ENCODE assay signal across 13 mouse cellular contexts in the genomic region with DNA sequence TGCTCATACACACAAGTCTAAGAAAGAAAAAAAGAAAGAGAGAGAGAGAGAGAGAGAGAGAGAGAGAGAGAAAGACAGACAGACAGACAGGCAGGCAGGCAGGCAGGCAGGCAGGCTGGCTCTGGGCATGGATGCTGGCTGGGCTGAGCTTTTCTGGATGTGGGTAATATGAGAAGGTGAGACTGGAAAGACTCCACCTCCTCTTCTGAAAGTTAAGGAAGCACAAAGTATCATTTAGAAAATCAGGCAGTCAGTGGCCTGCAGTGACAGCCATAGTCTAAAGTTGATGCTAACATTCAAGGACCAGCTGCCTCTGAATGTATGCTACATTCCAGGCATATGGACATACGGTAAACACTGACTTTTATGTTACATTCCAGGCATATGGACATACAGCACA. TPM values are rescaled to one million over a fixed set of nuclear protein-coding genes. Genes with fewer than 3 reads are reported as not detected.
A peak's percentile ranks its signal among the peaks of the same experiment; 100 is the strongest.
DNase-seq lines count a peak whose midpoint lies in the region; ATAC-seq lines count a peak whose summit lies in the region.
"Had no signal": no experiment of that assay in that cellular context is flagged by ENCODE, and none has a peak within 500 bp of the region (broad histone marks: within the 10 kb centered on the region; RNA-seq: fewer than 3 reads in every experiment).

No protein-coding gene starts in this region.

- no peak for ATAC-seq in kidney, embryonic 15.5 days (replicated peaks; ENCODE audit: low FRiP score)
- no peak for ATAC-seq in forebrain, embryonic 15.5 days (replicated peaks)

- H3K4me2 ChIP-seq in kidney, embryonic 15.5 days = no peak overlapping the region
- no peak overlapping the region for H3K4me2 ChIP-seq in forebrain, embryonic 15.5 days (replicated peaks)
- H3K4me2 ChIP-seq: hindbrain, embryonic 14.5 days; stomach, embryonic 15.5 days had no signal

- H3K27ac ChIP-seq in kidney, embryonic 15.5 days = peak overlapping the region; percentile 92
- H3K27ac ChIP-seq in forebrain, embryonic 15.5 days (replicated peaks) = peak overlapping the region; percentile 76
- H3K27ac ChIP-seq: hindbrain, embryonic 14.5 days; stomach, embryonic 15.5 days had no signal

- H3K36me3 ChIP-seq in kidney, embryonic 15.5 days = peaks cover 34% of the 10 kb centered on the region
- H3K36me3 ChIP-seq in forebrain, embryonic 15.5 days = peaks cover 18% of the 10 kb centered on the region

- H3K9me3 ChIP-seq in kidney, embryonic 15.5 days (replicated peaks) = no peaks in the 10 kb centered on the region
- H3K9me3 ChIP-seq in forebrain, embryonic 15.5 days = no peaks in the 10 kb centered on the region
- H3K9me3 ChIP-seq: stomach, embryonic 15.5 days had no signal

- H3K4me3 ChIP-seq in kidney, embryonic 15.5 days (replicated peaks) = no peak overlapping the region
- H3K4me3 ChIP-seq in forebrain, embryonic 15.5 days = no peak overlapping the region
- H3K4me3 ChIP-seq: stomach, embryonic 15.5 days had no signal

- WGBS in kidney, embryonic 15.5 days = 22% methylated on average over 1 of the region's 1 CpGs
- WGBS in forebrain, embryonic 15.5 days = 73% methylated on average over 1 of the region's 1 CpGs

- H3K9ac ChIP-seq in kidney, embryonic 15.5 days = no peak overlapping the region
- no peak overlapping the region for H3K9ac ChIP-seq in forebrain, embryonic 15.5 days (replicated peaks)
- H3K9ac ChIP-seq: hindbrain, embryonic 14.5 days; stomach, embryonic 15.5 days had no signal

- DNase-seq in kidney, postnatal 4 days = no peak
- peak; percentile 52 for DNase-seq in thymus, postnatal 14 days
- no peak for DNase-seq in thymus, adult 18-20 months
- DNase-seq in cerebellum, adult 9-10 months = no peak
- DNase-seq in urinary bladder, adult 18-20 months (ENCODE audit: low spot score in 2 of 2) = no peak
- DNase-seq in urinary bladder, postnatal 36 days (ENCODE audit: low spot score in 2 of 2) = no peak
- DNase-seq: gastrocnemius, postnatal 36 days; kidney, postnatal 14 days; liver had no signal

- peaks cover 47% of the 10 kb centered on the region for H3K4me1 ChIP-seq in kidney, embryonic 15.5 days
- peaks cover 37% of the 10 kb centered on the region for H3K4me1 ChIP-seq in forebrain, embryonic 15.5 days

- no peaks in the 10 kb centered on the region for H3K27me3 ChIP-seq in kidney, embryonic 15.5 days
- no peaks in the 10 kb centered on the region for H3K27me3 ChIP-seq in forebrain, embryonic 15.5 days
- H3K27me3 ChIP-seq: stomach, embryonic 15.5 days had no signal

RNA-seq across cellular contexts. Expression of a gene that starts 11.5 kb away (rescaled TPM):
- polyA plus RNA-seq in kidney, embryonic 15.5 days (2015; fragmentation: Nextera tagmentation; extraction: Ambion mirVana) = 134 TPM in 2 replicates
- polyA plus RNA-seq in forebrain, embryonic 15.5 days (2015; fragmentation: Nextera tagmentation; extraction: Ambion mirVana) = 150 and 152 TPM in 2 replicates

RNA-seq across cellular contexts. Expression of a gene that starts 12.4 kb away (rescaled TPM):
- polyA plus RNA-seq in kidney, embryonic 15.5 days (2015; fragmentation: Nextera tagmentation; extraction: Ambion mirVana) = 0.83 and 1.1 TPM in 2 replicates
- polyA plus RNA-seq in forebrain, embryonic 15.5 days (2015; fragmentation: Nextera tagmentation; extraction: Ambion mirVana) = 0.47 and 0.69 TPM in 2 replicates

RNA-seq across cellular contexts. Expression of a gene that starts 19.8 kb away (rescaled TPM):
- polyA plus RNA-seq in kidney, embryonic 15.5 days (2015; fragmentation: Nextera tagmentation; extraction: Ambion mirVana) = 33.3 and 39.5 TPM in 2 replicates
- polyA plus RNA-seq in forebrain, embryonic 15.5 days (2015; fragmentation: Nextera tagmentation; extraction: Ambion mirVana) = 26.5 and 29.0 TPM in 2 replicates

RNA-seq across cellular contexts. Expression of a gene that starts 59.0 kb away (rescaled TPM):
- polyA plus RNA-seq in kidney, embryonic 15.5 days (2015; fragmentation: Nextera tagmentation; extraction: Ambion mirVana) = 85.8 and 88.3 TPM in 2 replicates
- polyA plus RNA-seq in forebrain, embryonic 15.5 days (2015; fragmentation: Nextera tagmentation; extraction: Ambion mirVana) = 184 and 193 TPM in 2 replicates
